Mouse (Mus musculus) MEL (cell line): ENCODE results near the gene Bach2. TPM values are rescaled to one million over a fixed set of nuclear protein-coding genes. Genes with fewer than 3 reads are reported as not detected.

Experiments used
- DNase-seq: peaks from one replicate; pipeline ENCODE4 v3.0.0; 2011; ENCODE audit warnings: low read depth, low spot score
- H3K27ac ChIP-seq: 2 replicates; pipeline ENCODE4 v1.5.1; 2012; ENCODE audit warnings: low read depth, mild to moderate bottlenecking, control low read depth, low read length, moderate library complexity; ENCODE audit not compliant: control insufficient read depth
- H3K27me3 ChIP-seq, 2 experiments: fragments of 150-350 bp in 1 of 2; sonication (generic) in 1 of 2; 2 replicates each; pipeline ENCODE4 v1.6.1; 2012; ENCODE audit warnings: low read length in 2 of 2, mild to moderate bottlenecking in 2 of 2, improper control_type of control experiment in 1 of 2, moderate library complexity in 1 of 2; ENCODE audit not compliant: insufficient read depth in 2 of 2, control insufficient read depth in 1 of 2
- H3K36me3 ChIP-seq, 2 experiments: 2 replicates each; pipeline ENCODE4 v1.6.1; 2012 to 2014; ENCODE audit warnings: low read length in 2 of 2, improper control_type of control experiment in 1 of 2, inconsistent platforms in 1 of 2, mild to moderate bottlenecking in 1 of 2; ENCODE audit not compliant: insufficient read depth in 2 of 2, control insufficient read depth in 1 of 2
- H3K4me1 ChIP-seq, 2 experiments: fragments of 150-350 bp in 1 of 2; sonication (generic) in 1 of 2; 2 replicates each; pipeline ENCODE4 v1.6.1; 2012; ENCODE audit warnings: low read length in 2 of 2, improper control_type of control experiment in 1 of 2, mild to moderate bottlenecking in 1 of 2; ENCODE audit not compliant: insufficient read depth in 2 of 2, control insufficient read depth in 1 of 2
- H3K4me3 ChIP-seq, 2 experiments: fragments of 150-350 bp in 1 of 2; sonication (generic) in 1 of 2; 2 replicates each; pipeline ENCODE4 v1.5.1; 2012; ENCODE audit warnings: low read depth in 2 of 2, low read length in 2 of 2, mild to moderate bottlenecking in 2 of 2, moderate library complexity in 2 of 2, control low read depth in 1 of 2, improper control_type of control experiment in 1 of 2; ENCODE audit not compliant: control insufficient read depth in 1 of 2, insufficient read depth in 1 of 2
- H3K79me2 ChIP-seq: 2 replicates; pipeline ENCODE4 v1.6.1; 2012; ENCODE audit warnings: mild to moderate bottlenecking, low read length, moderate library complexity; ENCODE audit not compliant: control insufficient read depth, poor library complexity, insufficient read depth
- H3K9ac ChIP-seq: 2 replicates; pipeline ENCODE4 v1.6.1; 2012; ENCODE audit warnings: low read depth, mild to moderate bottlenecking, control low read depth, low read length, moderate library complexity; ENCODE audit not compliant: control insufficient read depth, poor library complexity, severe bottlenecking
- H3K9me3 ChIP-seq: fragments of 150-350 bp; sonication (generic); replicated peaks from 2 replicates; pipeline ENCODE4 v1.6.1; 2012; ENCODE audit warnings: mild to moderate bottlenecking, low read length, improper control_type of control experiment, moderate library complexity; ENCODE audit not compliant: insufficient read depth
- CHD1 ChIP-seq: IDR thresholded peaks from 2 replicates; pipeline ENCODE4 v1.6.1; 2012; ENCODE audit warnings: low read depth, mild to moderate bottlenecking, inconsistent platforms, low read length, improper control_type of control experiment
- HCFC1 ChIP-seq: IDR thresholded peaks from 2 replicates; pipeline ENCODE4 v1.6.1; 2012; ENCODE audit warnings: low read depth, mild to moderate bottlenecking, inconsistent platforms, low read length, improper control_type of control experiment, moderate library complexity
- KAT2A ChIP-seq: conservative IDR thresholded peaks from 2 replicates; pipeline ENCODE4 v1.6.1; 2012; ENCODE audit warnings: low read depth, low read length, improper control_type of control experiment, inconsistent platforms
- MAFK ChIP-seq: IDR thresholded peaks from 2 replicates; pipeline ENCODE4 v1.6.1; 2011; ENCODE audit warnings: low read depth, mild to moderate bottlenecking, low read length, improper control_type of control experiment, borderline replicate concordance
- MAX ChIP-seq: IDR thresholded peaks from 2 replicates; pipeline ENCODE4 v1.6.1; 2011; ENCODE audit warnings: low read length, improper control_type of control experiment
- MEF2A ChIP-seq: IDR thresholded peaks from 2 replicates; pipeline ENCODE4 v1.6.1; 2014; ENCODE audit warnings: low read depth, mild to moderate bottlenecking, inconsistent platforms, low read length, improper control_type of control experiment; ENCODE audit not compliant: poor library complexity, insufficient replicate concordance, severe bottlenecking; ENCODE audit errors: extremely low read depth
- MYB ChIP-seq: IDR thresholded peaks from 2 replicates; pipeline ENCODE4 v1.6.1; 2011; ENCODE audit warnings: mild to moderate bottlenecking, low read depth, low read length, improper control_type of control experiment
- POLR2AphosphoS5 ChIP-seq: IDR thresholded peaks from 2 replicates; pipeline ENCODE4 v1.6.1; 2012; ENCODE audit warnings: low read depth, borderline replicate concordance, mild to moderate bottlenecking, inconsistent platforms, low read length, moderate library complexity, mixed read lengths
- SIN3A ChIP-seq: IDR thresholded peaks from 2 replicates; pipeline ENCODE4 v1.6.1; 2012; ENCODE audit warnings: low read length, improper control_type of control experiment, inconsistent platforms
- SMC3 ChIP-seq: IDR thresholded peaks from 2 replicates; pipeline ENCODE4 v1.6.1; 2011; ENCODE audit warnings: low read depth, low read length, improper control_type of control experiment
- TAL1 ChIP-seq: IDR thresholded peaks from 2 replicates; pipeline ENCODE4 v1.6.1; 2012; ENCODE audit warnings: mild to moderate bottlenecking, inconsistent platforms, low read length, moderate library complexity, mixed read lengths
- USF1 ChIP-seq: IDR thresholded peaks from 2 replicates; pipeline ENCODE4 v1.6.1; 2014; ENCODE audit warnings: low read depth, mild to moderate bottlenecking, inconsistent platforms, low read length, improper control_type of control experiment, moderate library complexity
- USF2 ChIP-seq, 2 experiments: IDR thresholded peaks; 2 replicates each; pipeline ENCODE4 v1.6.1; 2011 to 2012; ENCODE audit warnings: improper control_type of control experiment in 2 of 2, low read length in 2 of 2, borderline replicate concordance in 1 of 2, inconsistent platforms in 1 of 2, low read depth in 1 of 2, mild to moderate bottlenecking in 1 of 2; ENCODE audit not compliant: insufficient read depth in 1 of 2
- ZC3H11A ChIP-seq: IDR thresholded peaks from 2 replicates; pipeline ENCODE4 v1.6.1; 2012; ENCODE audit warnings: low read depth, mild to moderate bottlenecking, inconsistent platforms, low read length, improper control_type of control experiment
- ZKSCAN1 ChIP-seq: IDR thresholded peaks from 2 replicates; pipeline ENCODE4 v1.6.1; 2012; ENCODE audit warnings: low read depth, mild to moderate bottlenecking, inconsistent platforms, low read length, improper control_type of control experiment, moderate library complexity
- polyA plus RNA-seq, 2 experiments: library from polyadenylated mRNA; stranded (reverse) in 1 of 2; unstranded in 1 of 2; fragments of >175 nt in 1 of 2; fragments of >200 nt in 1 of 2; gene quantifications; 2 replicates each; pipeline versions ENCODE4 v1.2.1 to v1.2.4; 2012; ENCODE audit warnings: low replicate concordance in 2 of 2, low read depth in 1 of 2; ENCODE audit not compliant: insufficient read length in 2 of 2, insufficient read depth in 1 of 2, missing spikeins in 1 of 2
- total RNA-seq: library from RNA; depleted of rRNA; stranded (reverse); fragments of 300-350 nt; gene quantifications from 2 replicates; pipeline ENCODE4 v1.2.3, GENCODE M21; 2012

Bach2 gene
- total and polyA plus RNA-seq, 3 experiments = 0.04 TPM; not detected in 2

DNA sequence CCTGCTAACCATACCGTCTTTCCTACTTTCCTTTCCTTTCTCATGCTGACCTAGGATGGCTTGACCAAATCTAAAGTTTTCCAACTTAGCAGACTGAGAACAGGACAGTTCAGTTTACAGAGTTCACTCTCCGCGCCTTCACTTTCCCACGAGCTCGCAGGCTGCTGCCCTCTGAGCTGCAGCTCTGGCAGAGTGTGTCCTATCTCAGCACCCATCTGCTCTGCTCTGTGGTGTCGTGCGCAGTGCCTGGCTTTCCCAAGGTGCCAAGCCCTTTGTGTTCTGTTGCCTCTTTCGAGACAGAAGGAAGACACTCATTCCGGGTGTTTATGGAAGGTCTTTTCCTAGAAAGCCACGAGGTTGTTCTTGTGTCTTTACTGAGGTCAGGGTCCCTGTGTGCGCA lies 300.4 kb downstream of the Bach2 start:
- H3K27ac ChIP-seq = no peak overlapping the region
- no peaks in the 10 kb centered on the region for H3K9me3 ChIP-seq
- no peak for DNase-seq
- H3K4me1 ChIP-seq = no peaks in the 10 kb centered on the region
- H3K36me3 ChIP-seq = no peaks in the 10 kb centered on the region
- H3K79me2 ChIP-seq = no peaks in the 10 kb centered on the region
- TF ChIP-seq MAFK (no peak), ZKSCAN1 (no peak), TAL1 (no peak), USF2 (IDR thresholded peaks at IDR 0.05; ENCODE audit: borderline replicate concordance in 1 of 2, insufficient read depth in 1 of 2, low read depth in 1 of 2, low read length in 2 of 2) (no peak), SIN3A (no peak), MYB (no peak), USF1 (no peak), SMC3 (no peak), ZC3H11A (no peak), POLR2AphosphoS5 (no peak)
- H3K9ac ChIP-seq = no peak overlapping the region
- H3K27me3 ChIP-seq = peaks cover 0 to 1% of the 10 kb centered on the region in 2 experiments; a peak in 2 of 4 replicates
- no peak overlapping the region for H3K4me3 ChIP-seq

GRCm38 (mm10) chr4:32544821-32545545 lies 306.4 kb downstream of the Bach2 start:
- no peak overlapping the region for H3K4me3 ChIP-seq
- H3K4me1 ChIP-seq = no peaks in the 10 kb centered on the region
- TF ChIP-seq CHD1 (no peak), USF2 (IDR thresholded peaks at IDR 0.05; ENCODE audit: borderline replicate concordance in 1 of 2, insufficient read depth in 1 of 2, low read depth in 1 of 2, low read length in 2 of 2) (no peak), ZKSCAN1 (no peak)
- H3K27ac ChIP-seq = no peak overlapping the region
- DNase-seq = no peak
- H3K9ac ChIP-seq = no peak overlapping the region
- no peaks in the 10 kb centered on the region for H3K36me3 ChIP-seq
- H3K27me3 ChIP-seq = peaks cover 0 to 1% of the 10 kb centered on the region in 2 experiments; a peak in 2 of 4 replicates
- H3K79me2 ChIP-seq = no peaks in the 10 kb centered on the region
- no peaks in the 10 kb centered on the region for H3K9me3 ChIP-seq

- no peak for TF ChIP-seq HCFC1
- no peak for TF ChIP-seq KAT2A
- no peak for TF ChIP-seq MEF2A
- TF ChIP-seq MAX = no peak
- TF ChIP-seq, all 39 proteins: peak for 0
- H3K9ac ChIP-seq = no peak overlapping the region
- H3K79me2 ChIP-seq = no peaks in the 10 kb centered on the region
- H3K4me3 ChIP-seq = no peak overlapping the region
- H3K36me3 ChIP-seq = no peaks in the 10 kb centered on the region
- H3K27ac ChIP-seq = no peak overlapping the region
- peak; percentile 7 for DNase-seq
- H3K9me3 ChIP-seq = no peaks in the 10 kb centered on the region
- H3K4me1 ChIP-seq = no peaks in the 10 kb centered on the region
- peaks cover 0 to 1% of the 10 kb centered on the region in 2 experiments; a peak in 1 of 4 replicates for H3K27me3 ChIP-seq
Observed at GRCm38 (mm10) chr4:32545548-32545947, 306.9 kb downstream of the Bach2 start.
